Mouse (Mus musculus): Measurements from ENCODE around the gene Tm4sf4.
A peak's percentile ranks its signal among the peaks of the same experiment; 100 is the strongest.

Tm4sf4 gene

GRCm38 (mm10) chr3:57480640-57481039 is 55.5 kb downstream of the Tm4sf4 start:
- no peak for DNase-seq

GRCm38 (mm10) chr3:57481981-57482380 is 56.9 kb downstream of the Tm4sf4 start:
- peak; percentile 25 to 43 for DNase-seq

DNA sequence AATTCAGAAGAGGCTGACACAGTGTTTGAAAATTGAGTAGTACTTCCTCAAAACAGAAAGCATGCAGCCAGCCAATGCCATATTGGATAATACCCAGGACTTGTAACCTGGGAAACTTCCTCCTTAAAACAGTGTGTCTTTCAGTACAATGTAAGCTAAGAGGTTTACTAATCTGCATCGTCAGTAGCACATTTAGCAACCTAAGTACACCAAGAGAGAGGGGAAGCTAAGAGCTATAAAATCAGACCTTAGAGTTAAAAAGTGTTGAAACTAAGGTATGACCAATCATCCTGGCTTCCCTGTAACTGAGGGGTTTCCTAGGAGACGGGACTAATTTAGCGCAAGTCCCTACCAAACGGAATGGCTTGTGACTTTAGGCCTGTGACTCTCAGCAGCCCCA is 61.0 kb downstream of the Tm4sf4 start:
- DNase-seq, result no peak

DNA sequence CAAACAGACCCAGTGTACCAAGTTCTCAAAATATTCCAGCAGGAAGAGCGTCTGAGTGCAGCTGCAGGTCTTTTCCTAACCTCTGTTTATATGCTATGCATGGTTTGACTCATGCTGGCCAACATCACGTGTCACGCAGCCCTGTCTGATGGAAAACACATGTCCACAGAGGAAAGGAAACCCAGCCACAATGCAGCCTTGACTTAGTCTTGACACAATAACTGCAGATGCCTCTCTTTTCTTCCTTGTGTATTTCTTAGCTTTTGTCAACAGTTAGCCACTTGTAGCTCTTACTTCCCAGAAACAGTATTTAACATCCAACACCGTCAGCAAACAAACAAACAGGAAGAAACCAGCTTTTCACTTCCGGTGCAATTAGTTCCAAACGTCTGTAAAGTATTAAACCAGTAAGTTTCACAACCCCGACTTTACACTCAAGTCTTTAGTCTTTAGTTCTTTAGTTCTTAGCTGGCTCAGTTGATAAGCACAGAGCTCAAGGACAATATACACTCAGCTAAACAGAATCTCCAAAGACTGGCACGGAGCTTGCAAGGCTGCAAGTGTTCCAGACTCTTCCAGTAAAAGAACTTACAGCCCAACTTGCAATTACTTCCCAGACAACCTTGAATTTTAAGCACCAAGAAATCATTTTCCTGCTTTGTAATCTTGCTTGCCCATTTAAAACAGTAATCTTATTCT is 62.5 kb downstream of the Tm4sf4 start:
- peak; percentile 63 to 76 for DNase-seq
